In the genomic region with DNA sequence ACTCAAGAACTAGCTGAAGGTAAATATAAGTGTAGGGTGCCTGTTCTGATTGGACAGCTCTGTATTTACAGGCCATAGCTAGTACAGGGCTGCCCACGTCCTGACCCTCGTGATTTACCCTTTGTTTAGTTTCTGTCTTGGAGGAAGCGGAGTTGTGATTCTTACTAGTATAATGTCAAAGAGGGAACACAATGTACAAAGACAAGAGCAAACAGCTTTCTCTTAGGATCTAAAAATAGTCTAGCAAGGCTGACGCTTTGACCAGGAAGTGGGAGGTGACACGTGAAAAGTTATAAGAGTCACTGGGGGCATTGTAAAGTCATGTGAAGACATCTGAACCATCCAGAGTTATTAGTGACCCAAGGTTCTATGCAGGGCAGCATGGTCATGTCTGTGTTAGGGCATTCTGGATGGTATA, we compare ENCODE assay signal across 11 mouse cellular contexts. TPM values are rescaled to one million over a fixed set of nuclear protein-coding genes. Genes with fewer than 3 reads are reported as not detected.
DNase-seq lines count a peak whose midpoint lies in the region; ATAC-seq and TF ChIP-seq lines count a peak whose summit lies in the region.
"Had no signal": no experiment of that assay in that cellular context is flagged by ENCODE, and none has a peak within 500 bp of the region (broad histone marks: within the 10 kb centered on the region; RNA-seq: fewer than 3 reads in every experiment).

No protein-coding gene starts in this region.

- no peak for TF ChIP-seq EP300 in CH12.LX (IDR thresholded peaks at IDR 0.05; ENCODE audit: low read length)

- ATAC-seq in kidney, embryonic 16.5 days (ENCODE audit: low FRiP score, low TSS enrichment): no peak
- peak; percentile 63 for ATAC-seq in heart, embryonic 16.5 days (replicated peaks; ENCODE audit: extremely low read depth, insufficient read depth, low FRiP score)

- TF ChIP-seq POLR2A in CH12.LX (IDR thresholded peaks at IDR 0.05; ENCODE audit: low read depth, low read length): no peak

- peaks cover 2% of the 10 kb centered on the region for H3K4me1 ChIP-seq in kidney, embryonic 16.5 days (ENCODE audit: insufficient read depth, low read length)
- peaks cover 0 to 6% of the 10 kb centered on the region in 2 experiments; a peak in 1 of 4 replicates for H3K4me1 ChIP-seq in CH12.LX (ENCODE audit: control insufficient read depth in 1 of 2, insufficient read depth in 2 of 2)
- 0 out of 2 replicates have a peak, but pooled peaks cover 7% of the 10 kb centered on the region for H3K4me1 ChIP-seq in heart, embryonic 16.5 days (ENCODE audit: control insufficient read depth, insufficient read depth, low read length)
- H3K4me1 ChIP-seq: embryonic facial prominence, embryonic 12.5 days had no signal

- no peaks in the 10 kb centered on the region for H3K79me2 ChIP-seq in CH12.LX (replicated peaks; ENCODE audit: control insufficient read depth, extremely low read depth, insufficient read depth, poor library complexity, severe bottlenecking)

- in situ Hi-C loops in CH12.LX (cut with MboI; ENCODE audit: low pct_ligation_motif_present, low pct_unique_long_range_greater_than_20kb, low sequenced_read_pairs): no loop called here

- H3K4me3 ChIP-seq in kidney, embryonic 16.5 days (ENCODE audit: low read length): no peak overlapping the region
- no peak overlapping the region for H3K4me3 ChIP-seq in CH12.LX (replicated peaks in 1 of 3; ENCODE audit: low read depth in 2 of 3, low read length in 2 of 3, poor library complexity in 1 of 3)
- H3K4me3 ChIP-seq in heart, embryonic 16.5 days (ENCODE audit: low read length): peak overlapping the region; percentile 3; the same call in 1 of the 2 replicates
- H3K4me3 ChIP-seq: embryonic facial prominence, embryonic 12.5 days; midbrain, embryonic 12.5 days had no signal

- peak overlapping the region; percentile 0; the same call in 1 of the 2 replicates for H3K27ac ChIP-seq in kidney, embryonic 16.5 days (ENCODE audit: low read length)
- H3K27ac ChIP-seq in CH12.LX (ENCODE audit: insufficient read depth, low read depth): no peak overlapping the region
- H3K27ac ChIP-seq in heart, embryonic 16.5 days (ENCODE audit: low read length): peak overlapping the region; percentile 89
- H3K27ac ChIP-seq: embryonic facial prominence, embryonic 12.5 days; midbrain, embryonic 12.5 days had no signal

- 31% methylated on average over 5 of the region's 5 CpGs for WGBS in kidney, embryonic 16.5 days
- WGBS in heart, embryonic 16.5 days: 18% methylated on average over 5 of the region's 5 CpGs

- H3K27me3 ChIP-seq in kidney, embryonic 16.5 days (ENCODE audit: insufficient read depth, low read length): no peaks in the 10 kb centered on the region
- no peaks in the 10 kb centered on the region for H3K27me3 ChIP-seq in CH12.LX (replicated peaks)
- H3K27me3 ChIP-seq in heart, embryonic 16.5 days (ENCODE audit: control insufficient read depth, insufficient read depth, low read length): no peaks in the 10 kb centered on the region
- H3K27me3 ChIP-seq: embryonic facial prominence, embryonic 12.5 days; midbrain, embryonic 12.5 days had no signal

- H3K9me3 ChIP-seq in kidney, embryonic 16.5 days (ENCODE audit: low read length): no peaks in the 10 kb centered on the region
- peaks cover 3% of the 10 kb centered on the region for H3K9me3 ChIP-seq in CH12.LX (replicated peaks; ENCODE audit: low read length)
- H3K9me3 ChIP-seq in heart, embryonic 16.5 days (replicated peaks; ENCODE audit: control insufficient read depth, low read length): peaks cover 5% of the 10 kb centered on the region
- H3K9me3 ChIP-seq: embryonic facial prominence, embryonic 12.5 days had no signal

- dilution Hi-C loops in CH12.LX (cut with MboI; ENCODE audit: extremely low pct_ligation_motif_present, extremely low pct_unique_long_range_greater_than_20kb, low sequenced_read_pairs): no loop called here

- TF ChIP-seq RAD21 in CH12.LX (IDR thresholded peaks at IDR 0.05; ENCODE audit: low read depth, low read length): no peak

- H3K4me2 ChIP-seq in kidney, embryonic 16.5 days (replicated peaks; ENCODE audit: low read depth, low read length): no peak overlapping the region
- no peak overlapping the region for H3K4me2 ChIP-seq in CH12.LX (ENCODE audit: insufficient read depth, low read depth, poor library complexity, severe bottlenecking)
- peak overlapping the region; percentile 36; the same call in 1 of the 2 replicates for H3K4me2 ChIP-seq in heart, embryonic 16.5 days (ENCODE audit: low read depth, low read length)
- H3K4me2 ChIP-seq: embryonic facial prominence, embryonic 12.5 days; midbrain, embryonic 12.5 days had no signal

- no peak overlapping the region for H3K9ac ChIP-seq in kidney, embryonic 16.5 days (replicated peaks; ENCODE audit: low read length)
- no peak overlapping the region for H3K9ac ChIP-seq in CH12.LX (ENCODE audit: insufficient read depth, low read depth)
- peak overlapping the region; percentile 43; the same call in 1 of the 2 replicates for H3K9ac ChIP-seq in heart, embryonic 16.5 days (ENCODE audit: low read length)
- H3K9ac ChIP-seq: embryonic facial prominence, embryonic 12.5 days; midbrain, embryonic 12.5 days had no signal

- H3K36me3 ChIP-seq in kidney, embryonic 16.5 days (ENCODE audit: insufficient read depth, low read length): peaks cover 10% of the 10 kb centered on the region
- H3K36me3 ChIP-seq in CH12.LX (replicated peaks in 1 of 2; ENCODE audit: control insufficient read depth in 1 of 2, insufficient read depth in 1 of 2, low read length in 1 of 2): peaks cover 2 to 23% of the 10 kb centered on the region in 2 experiments
- peaks cover 5% of the 10 kb centered on the region; the same call in 1 of the 2 replicates for H3K36me3 ChIP-seq in heart, embryonic 16.5 days (ENCODE audit: control insufficient read depth, insufficient read depth)

- TF ChIP-seq CTCF in CH12.LX (conservative IDR thresholded peaks at IDR 0.05 in 1 of 2, IDR thresholded peaks at IDR 0.05 in 1 of 2; ENCODE audit: low read depth in 2 of 2, low read length in 2 of 2): no peak

- DNase-seq in kidney, postnatal 14 days: no peak
- DNase-seq in CH12.LX (ENCODE audit: extremely low read depth): peak; percentile 6
- peak; percentile 27 for DNase-seq in lung, postnatal 36 days
- no peak for DNase-seq in left cerebral cortex, adult 18-20 months (ENCODE audit: low spot score in 2 of 2)
- DNase-seq in right cerebral cortex, adult 18-20 months: no peak
- DNase-seq in right cerebral cortex, adult 2 months (ENCODE audit: low spot score in 2 of 2): no peak
- DNase-seq: thymus, postnatal 36 days had no signal

TF ChIP-seq in CH12.LX, 34 proteins besides CTCF, POLR2A, EP300 and RAD21:
- TF ChIP-seq BHLHE40 (IDR thresholded peaks at IDR 0.05; ENCODE audit: low read depth, low read length): 0 out of 2 replicates have a peak, but pooled peaks have one; percentile 22
- TF ChIP-seq PAX5 (IDR thresholded peaks at IDR 0.05; ENCODE audit: low read length): no peak

RNA-seq across cellular contexts. Expression of gene Atp1b1, which starts 52.8 kb away (rescaled TPM):
- 232 and 240 TPM in 2 replicates for polyA plus RNA-seq in kidney, embryonic 16.5 days (2015; fragmentation: Nextera tagmentation; extraction: Ambion mirVana)
- 0.17 TPM in 1 of 2 replicates, not detected in the other for total RNA-seq in CH12.LX (2012; rRNA removed)
- total RNA-seq in CH12.LX (2014; rRNA removed): 0.32 and 0.46 TPM in 2 replicates
- 0.19 and 0.23 TPM in 2 replicates for polyA plus RNA-seq in CH12.LX (2012; ENCODE audit: insufficient read length, low read depth)
- 298 and 306 TPM in 2 replicates for polyA plus RNA-seq in heart, embryonic 16.5 days (2015; fragmentation: Nextera tagmentation; extraction: Ambion mirVana)
- 1,000 to 10,000 TPM; 1,579 to 1,741 TPM for total RNA-seq in left cerebral cortex, adult 18-20 months (2021)

Comparison
In these comparisons a context has a peak if more than half of its experiments do, and no peak if none do; other contexts are left out.
1. DNase-seq: peak in CH12.LX (single experiment) and lung, postnatal 36 days (single experiment); none in kidney, postnatal 14 days (single experiment), left cerebral cortex, adult 18-20 months (0 of 2), right cerebral cortex, adult 18-20 months (single experiment) and right cerebral cortex, adult 2 months (0 of 2).
2. RNA of gene Atp1b1, which starts 52.8 kb away (polyA plus RNA-seq): 298 to 306 TPM in heart, embryonic 16.5 days and 232 to 240 TPM in kidney, embryonic 16.5 days; 0.19 to 0.23 TPM in CH12.LX; every median in the first group is over 100 times any median in the second.